ENCODE assay signal across 14 mouse cellular contexts in genomic region chr10:67746140-67746539, GRCm38 (mm10).
DNase-seq lines count a peak whose midpoint lies in the region; ATAC-seq and TF ChIP-seq lines count a peak whose summit lies in the region.
"Had no signal": no experiment of that assay in that cellular context is flagged by ENCODE, and none has a peak within 500 bp of the region (broad histone marks: within the 10 kb centered on the region; RNA-seq: fewer than 3 reads in every experiment).

No protein-coding gene starts in this region.

- peaks cover 3% of the 10 kb centered on the region; the same call in 1 of the 2 replicates for H3K4me1 ChIP-seq in heart, adult 2 months (ENCODE audit: control insufficient read depth, insufficient read depth, low read length)
- no peaks in the 10 kb centered on the region for H3K4me1 ChIP-seq in liver, adult 2 months (ENCODE audit: control insufficient read depth, insufficient read depth, low read length)
- H3K4me1 ChIP-seq in liver, embryonic 11.5 days (replicated peaks; ENCODE audit: control insufficient read depth, insufficient read depth, low read length), result no peaks in the 10 kb centered on the region
- H3K4me1 ChIP-seq in intestine, postnatal 0 days (replicated peaks; ENCODE audit: control insufficient read depth, insufficient read depth, low read length), result no peaks in the 10 kb centered on the region
- H3K4me1 ChIP-seq: hindbrain, embryonic 15.5 days; limb, embryonic 15.5 days had no signal

- no peaks in the 10 kb centered on the region for H3K36me3 ChIP-seq in heart, adult 2 months (ENCODE audit: control insufficient read depth, insufficient read depth, low read length)
- H3K36me3 ChIP-seq in liver, adult 2 months (ENCODE audit: control insufficient read depth, insufficient read depth, low read length), result no peaks in the 10 kb centered on the region
- H3K36me3 ChIP-seq in liver, embryonic 11.5 days (ENCODE audit: control insufficient read depth, insufficient read depth, low read length), result no peaks in the 10 kb centered on the region
- no peaks in the 10 kb centered on the region for H3K36me3 ChIP-seq in intestine, postnatal 0 days (ENCODE audit: control insufficient read depth, insufficient read depth)
- H3K36me3 ChIP-seq: hindbrain, embryonic 15.5 days; limb, embryonic 15.5 days had no signal

- H3K27me3 ChIP-seq in heart, adult 2 months (ENCODE audit: control insufficient read depth, insufficient read depth, low read length), result no peaks in the 10 kb centered on the region; the same call in 1 of the 2 replicates
- no peaks in the 10 kb centered on the region for H3K27me3 ChIP-seq in liver, adult 2 months (ENCODE audit: control insufficient read depth, insufficient read depth, low read length)
- no peaks in the 10 kb centered on the region for H3K27me3 ChIP-seq in liver, embryonic 11.5 days (replicated peaks; ENCODE audit: control insufficient read depth, insufficient read depth, low read length)
- H3K27me3 ChIP-seq in intestine, postnatal 0 days (replicated peaks; ENCODE audit: control insufficient read depth, insufficient read depth, low read length), result no peaks in the 10 kb centered on the region
- H3K27me3 ChIP-seq: CH12.LX; hindbrain, embryonic 15.5 days; limb, embryonic 15.5 days; megakaryocyte, embryonic 14.5 days had no signal

- no peak for TF ChIP-seq POLR2A in heart, adult 2 months (IDR thresholded peaks at IDR 0.05; ENCODE audit: insufficient read depth, low read depth, low read length)
- no peak for TF ChIP-seq POLR2A in liver, adult 2 months (IDR thresholded peaks at IDR 0.05; ENCODE audit: extremely low read depth, insufficient read depth, low read length)

- H3K27ac ChIP-seq in heart, adult 2 months, result no peak overlapping the region
- H3K27ac ChIP-seq in liver, adult 2 months (replicated peaks; ENCODE audit: insufficient read depth, low read depth, low read length), result no peak overlapping the region
- no peak overlapping the region for H3K27ac ChIP-seq in liver, embryonic 11.5 days (ENCODE audit: low read depth, low read length)
- no peak overlapping the region for H3K27ac ChIP-seq in intestine, postnatal 0 days (ENCODE audit: low read depth, low read length)
- H3K27ac ChIP-seq: hindbrain, embryonic 15.5 days; limb, embryonic 15.5 days had no signal

- intact Hi-C loops in heart, adult 2 months (cut with DNase I), result no loop called here

- H3K9me3 ChIP-seq in liver, embryonic 11.5 days (ENCODE audit: control insufficient read depth, low read length), result no peaks in the 10 kb centered on the region
- no peaks in the 10 kb centered on the region for H3K9me3 ChIP-seq in intestine, postnatal 0 days (ENCODE audit: control insufficient read depth)
- H3K9me3 ChIP-seq: hindbrain, embryonic 15.5 days; limb, embryonic 15.5 days had no signal

- no peak overlapping the region for H3K4me3 ChIP-seq in heart, adult 2 months
- H3K4me3 ChIP-seq in liver, adult 2 months (ENCODE audit: insufficient read depth, low read depth, low read length), result no peak overlapping the region
- no peak overlapping the region for H3K4me3 ChIP-seq in liver, embryonic 11.5 days (ENCODE audit: low read depth, low read length)
- no peak overlapping the region for H3K4me3 ChIP-seq in intestine, postnatal 0 days (ENCODE audit: low read depth, low read length)
- H3K4me3 ChIP-seq: erythroblast, embryonic 14.5 days; hindbrain, embryonic 15.5 days; limb, embryonic 15.5 days; megakaryocyte, embryonic 14.5 days had no signal

- WGBS in heart, adult 2 months, result 49% methylated on average over 3 of the region's 3 CpGs
- 81% methylated on average over 3 of the region's 3 CpGs for WGBS in liver, adult 2 months
- 88% methylated on average over 3 of the region's 3 CpGs for WGBS in liver, embryonic 11.5 days
- WGBS in intestine, postnatal 0 days, result 66% methylated on average over 3 of the region's 3 CpGs

- no peaks in the 10 kb centered on the region for H3K79me2 ChIP-seq in heart, adult 2 months (replicated peaks; ENCODE audit: control insufficient read depth, insufficient read depth, low read length)
- no peaks in the 10 kb centered on the region for H3K79me2 ChIP-seq in liver, adult 2 months (ENCODE audit: control insufficient read depth, insufficient read depth, low read length)

- peak; percentile 50 to 58 for DNase-seq in heart, adult 18-20 months
- DNase-seq in heart, adult 2 months, result no peak
- peak; percentile 23 for DNase-seq in liver, adult 2 months (ENCODE audit: extremely low read depth, low read depth, low spot score)
- no peak for DNase-seq in liver, embryonic 11.5 days (ENCODE audit: low spot score)
- DNase-seq in brain, adult 2 months (ENCODE audit: low read depth, low spot score), result peak; percentile 61
- peak; percentile 54 for DNase-seq in layer of hippocampus, adult 11-12 months (ENCODE audit: low spot score)
- DNase-seq: gastrocnemius, postnatal 25 days had no signal

- ATAC-seq in liver, embryonic 11.5 days (replicated peaks; ENCODE audit: low FRiP score), result no peak
- no peak for ATAC-seq in megakaryocyte-erythroid progenitor cell, adult 5-6 weeks (replicated peaks; ENCODE audit: low FRiP score, low TSS enrichment, poor library complexity, severe bottlenecking)
- no peak for ATAC-seq in intestine, postnatal 0 days

- no peak for TF ChIP-seq CTCF in heart, adult 2 months (IDR thresholded peaks at IDR 0.05)
- TF ChIP-seq CTCF in liver, adult 2 months (IDR thresholded peaks at IDR 0.05; ENCODE audit: low read depth, low read length), result no peak
- no peak for TF ChIP-seq CTCF in intestine, postnatal 0 days (IDR thresholded peaks at IDR 0.05; ENCODE audit: low read depth)

- H3K9ac ChIP-seq in heart, adult 2 months (ENCODE audit: low read depth, low read length), result no peak overlapping the region
- no peak overlapping the region for H3K9ac ChIP-seq in liver, adult 2 months (ENCODE audit: low read depth, low read length)
- H3K9ac ChIP-seq in liver, embryonic 11.5 days (ENCODE audit: low read depth, low read length), result no peak overlapping the region
- H3K9ac ChIP-seq in intestine, postnatal 0 days (ENCODE audit: low read depth, low read length), result no peak overlapping the region
- H3K9ac ChIP-seq: hindbrain, embryonic 15.5 days; limb, embryonic 15.5 days had no signal

- TF ChIP-seq EP300 in heart, adult 2 months (IDR thresholded peaks at IDR 0.05; ENCODE audit: insufficient read depth, low read depth, low read length), result no peak

- H3K4me2 ChIP-seq in liver, embryonic 11.5 days, result no peak overlapping the region
- H3K4me2 ChIP-seq in intestine, postnatal 0 days (replicated peaks; ENCODE audit: low read depth), result no peak overlapping the region
- H3K4me2 ChIP-seq: hindbrain, embryonic 15.5 days; limb, embryonic 15.5 days had no signal

Comparison
In these comparisons a context has a peak if more than half of its experiments do, and no peak if none do; other contexts are left out.
1. DNase-seq: peak in heart, adult 18-20 months (2 of 2), liver, adult 2 months (single experiment), brain, adult 2 months (single experiment) and layer of hippocampus, adult 11-12 months (single experiment); none in heart, adult 2 months (0 of 2) and liver, embryonic 11.5 days (single experiment).